Mouse (Mus musculus) erythroblast, embryonic 14.5 days (primary cell): Measurements from ENCODE around the gene Agbl1. TPM values are rescaled to one million over a fixed set of nuclear protein-coding genes. Genes with fewer than 3 reads are reported as not detected.
"Not testable (repeated sequence)": the region's sequence is repeated elsewhere in the genome, so short reads cannot be mapped to it uniquely, and the experiment has no call there.

ENCODE experiments used
- H3K27me3 ChIP-seq: 2 replicates; pipeline ENCODE4 v1.6.1; 2012; ENCODE audit warnings: inconsistent platforms; ENCODE audit not compliant: control insufficient read depth
- H3K36me3 ChIP-seq: 2 replicates; pipeline ENCODE4 v1.6.1; 2012; ENCODE audit warnings: mild to moderate bottlenecking, inconsistent platforms; ENCODE audit not compliant: control insufficient read depth
- H3K4me1 ChIP-seq: 2 replicates; pipeline ENCODE4 v1.6.1; 2012; ENCODE audit warnings: inconsistent platforms; ENCODE audit not compliant: control insufficient read depth
- H3K4me3 ChIP-seq: replicated peaks from 2 replicates; pipeline ENCODE3; 2012; ENCODE audit warnings: moderate library complexity, mild to moderate bottlenecking, inconsistent platforms
- H3K9me3 ChIP-seq: 2 replicates; pipeline ENCODE4 v1.6.1; 2012; ENCODE audit warnings: low read length, inconsistent platforms, mixed read lengths; ENCODE audit not compliant: control insufficient read depth
- GATA1 ChIP-seq: IDR thresholded peaks from 2 replicates; pipeline ENCODE4 v1.6.1; 2012; ENCODE audit warnings: low read length, inconsistent platforms, mixed read lengths
- TAL1 ChIP-seq: IDR thresholded peaks from 3 replicates; pipeline ENCODE4 v1.6.1; 2012; ENCODE audit warnings: low read length, inconsistent platforms, mixed read lengths
- polyA plus RNA-seq: library from polyadenylated mRNA; stranded (reverse); fragments of >175 nt; gene quantifications from 2 replicates; pipeline ENCODE4 v1.2.3, GENCODE M21; 2012

The Agbl1 gene
- polyA plus RNA-seq, 1 experiment: not detected

DNA sequence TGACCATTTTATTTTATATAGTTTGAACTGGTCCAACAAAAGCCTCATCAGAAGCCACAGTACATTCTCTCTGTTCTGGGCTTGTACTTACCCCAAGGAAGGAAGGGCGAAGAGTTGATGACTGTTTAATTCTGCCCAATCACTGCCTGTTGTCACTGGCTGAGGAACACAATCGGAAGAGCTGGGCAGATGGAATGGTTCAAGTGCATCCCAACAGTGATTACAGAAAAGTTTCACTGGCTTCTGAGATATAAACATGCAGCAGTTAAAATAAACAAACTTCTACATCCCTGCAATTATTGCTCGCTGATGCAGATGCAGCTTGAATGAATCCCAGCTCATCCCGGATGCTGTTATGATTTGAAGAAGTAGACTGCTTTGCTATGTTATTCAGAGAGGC is 421.3 kb downstream of the Agbl1 start:
- TF ChIP-seq GATA1 (no peak), TAL1 (no peak)
- no peaks in the 10 kb centered on the region for H3K9me3 ChIP-seq
- no peaks in the 10 kb centered on the region for H3K27me3 ChIP-seq
- no peaks in the 10 kb centered on the region for H3K36me3 ChIP-seq
- H3K4me1 ChIP-seq: no peaks in the 10 kb centered on the region
- H3K4me3 ChIP-seq: no peak overlapping the region

DNA sequence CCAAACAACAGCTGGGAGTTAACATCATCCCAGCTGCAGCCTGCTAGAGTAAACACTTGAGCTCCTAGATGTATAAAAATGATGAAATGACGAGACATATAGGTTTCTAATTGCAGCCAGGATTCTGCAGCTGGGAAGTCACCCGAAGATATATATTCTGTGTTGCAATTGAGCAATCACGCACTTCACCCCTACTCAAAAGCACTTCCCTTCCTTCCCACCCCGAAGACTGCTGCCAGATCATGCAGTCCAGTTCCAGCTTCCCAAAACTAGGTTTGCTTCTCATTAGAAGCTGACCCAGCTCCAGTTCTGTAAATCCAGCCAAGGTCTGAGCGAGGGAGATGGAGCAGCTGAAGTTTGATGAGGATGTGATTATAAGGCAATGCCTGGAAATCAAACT is 431.4 kb downstream of the Agbl1 start:
- H3K9me3 ChIP-seq: peaks cover 3% of the 10 kb centered on the region; the same call in 1 of the 2 replicates
- TF ChIP-seq TAL1 (no peak), GATA1 (no peak)

DNA sequence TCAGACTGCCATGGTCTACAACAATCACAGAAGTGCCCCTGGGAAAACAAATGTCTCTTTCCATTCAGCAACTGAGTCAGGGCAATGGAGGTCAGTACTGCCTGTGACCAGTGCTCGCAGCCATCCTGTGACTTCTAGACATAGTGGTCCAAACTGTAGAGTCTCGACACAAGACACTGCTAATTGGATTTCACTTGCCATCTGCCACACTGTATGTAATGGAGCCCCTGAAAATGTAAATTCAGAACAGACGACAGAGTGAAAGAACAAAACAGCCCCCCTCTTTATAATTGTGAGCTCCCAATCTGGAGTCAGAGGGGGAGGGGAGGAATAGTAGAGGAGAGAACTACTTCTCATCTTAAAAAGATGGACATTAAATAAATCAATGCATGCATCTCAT is 445.2 kb downstream of the Agbl1 start:
- peaks cover 2% of the 10 kb centered on the region; the same call in 1 of the 2 replicates for H3K9me3 ChIP-seq
- H3K27me3 ChIP-seq: no peaks in the 10 kb centered on the region
- no peaks in the 10 kb centered on the region for H3K4me1 ChIP-seq
- no peak overlapping the region for H3K4me3 ChIP-seq
- TF ChIP-seq GATA1 (no peak), TAL1 (no peak)
- H3K36me3 ChIP-seq: no peaks in the 10 kb centered on the region

More for the DNA sequence above, 431.4 kb downstream of the Agbl1 start:
- H3K27me3 ChIP-seq: no peaks in the 10 kb centered on the region
- H3K36me3 ChIP-seq: no peaks in the 10 kb centered on the region
- no peak overlapping the region for H3K4me3 ChIP-seq
- H3K4me1 ChIP-seq: no peaks in the 10 kb centered on the region

DNA sequence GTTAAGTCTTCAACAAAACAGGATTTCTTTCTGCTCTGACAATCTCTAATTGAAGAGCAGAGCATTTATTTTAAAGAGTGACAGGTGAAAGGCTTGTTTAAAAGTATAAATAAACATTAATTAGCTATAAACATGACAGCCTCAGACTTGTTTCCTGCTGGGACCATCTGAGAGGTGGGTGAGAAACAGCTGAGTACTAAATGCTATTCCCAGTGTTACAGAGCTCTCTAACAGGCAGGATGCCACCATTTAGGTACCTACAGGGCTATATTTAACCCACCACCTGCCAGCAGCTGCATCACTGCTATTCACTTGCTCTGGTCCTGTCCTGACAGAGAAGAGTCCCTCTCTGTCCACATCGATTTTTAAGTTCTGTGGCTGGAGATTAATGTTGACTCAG is 471.5 kb downstream of the Agbl1 start:
- Histone ChIP-seq H3K36me3 (no peaks in the 10 kb centered on the region), H3K27me3 (no peaks in the 10 kb centered on the region), H3K9me3 (no peaks in the 10 kb centered on the region), H3K4me3 (no peak overlapping the region), H3K4me1 (no peaks in the 10 kb centered on the region)
- TF ChIP-seq GATA1: no peak
- no peak for TF ChIP-seq TAL1

DNA sequence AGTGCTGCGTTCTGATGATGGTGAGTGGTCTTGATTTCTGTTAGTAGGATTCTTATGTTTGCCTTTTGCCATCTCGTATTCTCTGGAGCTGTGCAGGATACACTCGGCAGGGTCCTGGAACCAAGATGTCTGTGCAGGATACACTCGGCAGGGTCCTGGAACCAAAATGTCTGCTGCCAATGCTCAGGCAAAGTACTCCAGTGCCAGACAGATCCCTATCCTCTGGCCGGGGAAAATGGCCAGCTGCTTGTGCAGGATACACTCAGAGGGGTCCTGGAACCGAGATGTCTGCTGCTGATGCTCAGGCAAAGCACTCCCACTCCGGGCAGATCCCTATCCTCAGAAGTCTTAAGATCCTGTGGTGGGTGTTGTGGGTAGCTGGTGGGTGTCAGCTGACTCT is 502.5 kb downstream of the Agbl1 start:
- not testable (repeated sequence) for H3K9me3 ChIP-seq, H3K4me3 ChIP-seq, H3K36me3 ChIP-seq, H3K27me3 ChIP-seq, H3K4me1 ChIP-seq

DNA sequence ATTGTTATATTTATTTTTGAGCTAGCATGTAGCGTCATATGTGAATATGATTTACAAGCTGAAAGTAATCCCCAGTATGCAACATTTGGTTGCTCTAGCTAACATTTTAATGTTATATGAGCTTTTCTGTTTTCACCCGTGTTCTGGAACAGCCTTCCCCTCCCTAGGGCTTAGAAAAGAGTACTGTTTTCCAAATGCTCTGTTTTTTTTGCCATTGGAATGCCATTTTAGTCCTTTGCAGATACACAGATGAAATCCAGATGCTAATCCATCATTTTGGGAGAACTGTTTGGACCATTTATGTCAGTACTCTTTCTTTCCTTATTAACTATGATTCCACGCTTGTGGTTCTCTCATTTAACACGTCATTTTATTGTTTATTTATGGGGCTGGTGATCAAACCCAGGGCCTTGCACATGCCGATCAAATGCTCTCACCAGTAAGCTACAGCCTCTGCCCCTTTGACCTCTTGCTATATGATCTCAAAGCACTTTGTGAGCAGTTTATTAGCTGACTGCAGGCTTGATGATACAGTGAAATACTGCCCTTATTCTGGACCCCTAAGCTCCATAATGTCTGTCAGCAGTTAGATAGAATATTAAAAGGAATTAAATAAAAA is 547.7 kb downstream of the Agbl1 start:
- Histone ChIP-seq H3K27me3 (no peaks in the 10 kb centered on the region), H3K4me3 (no peak overlapping the region), H3K4me1 (no peaks in the 10 kb centered on the region), H3K36me3 (no peaks in the 10 kb centered on the region), H3K9me3 (no peaks in the 10 kb centered on the region)
- no peak for TF ChIP-seq TAL1
- TF ChIP-seq GATA1: no peak

DNA sequence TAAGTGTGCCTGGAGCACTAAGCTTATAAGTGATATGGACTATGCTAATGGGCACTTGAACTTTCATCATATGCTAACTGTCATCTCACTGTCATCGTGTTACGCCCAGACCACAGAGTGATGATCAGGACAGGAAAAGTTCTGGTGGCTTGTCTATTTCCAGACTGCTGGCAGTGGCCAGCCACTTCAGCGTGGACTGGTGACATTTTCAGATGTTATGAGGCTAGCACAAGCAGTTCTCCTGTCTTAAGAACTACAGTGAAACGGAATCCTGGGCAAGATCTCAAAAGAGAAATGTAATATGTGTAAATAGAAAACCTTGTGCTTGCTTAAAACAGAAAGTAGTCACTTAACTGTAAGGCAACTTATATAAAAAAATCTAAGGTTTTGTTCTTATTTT is 550.8 kb downstream of the Agbl1 start:
- Histone ChIP-seq H3K4me1 (no peaks in the 10 kb centered on the region), H3K27me3 (no peaks in the 10 kb centered on the region), H3K36me3 (no peaks in the 10 kb centered on the region), H3K9me3 (no peaks in the 10 kb centered on the region), H3K4me3 (no peak overlapping the region)
- TF ChIP-seq GATA1 (no peak), TAL1 (no peak)

DNA sequence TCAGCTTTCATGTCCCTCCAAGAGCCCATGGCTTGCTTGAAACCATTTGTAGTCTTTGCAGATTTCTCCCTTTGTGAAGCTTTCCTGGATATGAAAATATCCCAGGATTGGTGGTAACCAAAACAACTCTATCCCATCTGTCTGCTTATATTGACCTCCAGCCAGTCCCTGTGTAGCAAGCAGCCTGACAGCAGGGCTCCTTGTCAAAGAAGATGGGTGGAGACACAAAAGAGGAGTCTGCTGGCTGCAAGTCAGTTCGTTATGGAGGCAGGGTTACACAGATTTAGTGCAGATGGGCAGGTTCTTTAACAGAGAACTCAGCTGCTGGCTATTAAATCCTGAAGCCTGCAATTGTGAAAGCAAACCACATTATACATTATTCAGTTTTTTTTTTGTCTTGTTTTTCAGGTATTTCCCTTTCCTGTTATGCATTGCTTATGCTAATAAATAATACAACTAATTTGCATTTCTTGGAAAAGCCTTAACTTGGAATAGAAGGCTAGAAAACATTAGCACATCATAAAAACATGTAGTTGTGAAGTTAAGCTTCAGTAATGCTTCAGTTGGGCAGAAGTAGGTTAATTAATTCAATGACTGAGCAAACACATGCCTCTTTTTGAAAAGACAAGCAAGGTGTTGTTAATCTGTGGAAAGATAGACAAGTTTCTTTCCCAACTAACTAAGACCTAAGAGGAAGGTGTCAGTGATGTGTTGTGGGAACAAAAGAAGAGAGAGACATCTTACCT is 559.0 kb downstream of the Agbl1 start:
- TF ChIP-seq TAL1 (no peak), GATA1 (no peak)
- Histone ChIP-seq H3K36me3 (no peaks in the 10 kb centered on the region), H3K4me3 (no peak overlapping the region), H3K27me3 (no peaks in the 10 kb centered on the region), H3K4me1 (no peaks in the 10 kb centered on the region), H3K9me3 (no peaks in the 10 kb centered on the region)

DNA sequence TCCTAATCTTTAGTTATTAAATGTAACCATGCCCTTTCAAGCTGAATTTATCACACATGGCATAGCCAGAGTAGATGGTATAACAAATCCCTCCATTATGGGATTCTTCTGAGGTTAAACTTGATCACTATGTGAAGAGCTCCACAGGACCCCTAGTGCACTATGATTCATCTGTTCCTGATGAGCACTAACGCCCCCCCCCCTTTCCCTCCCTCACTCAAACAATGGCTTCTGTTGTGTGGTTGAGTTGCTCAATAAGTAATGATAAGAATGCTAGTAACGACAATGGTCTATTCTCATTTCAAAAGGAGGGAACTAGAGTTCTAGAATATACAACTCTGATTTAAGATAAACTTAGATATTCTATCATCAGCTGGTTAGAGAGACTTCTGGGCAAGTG is 560.4 kb downstream of the Agbl1 start:
- Histone ChIP-seq H3K4me1 (no peaks in the 10 kb centered on the region), H3K36me3 (no peaks in the 10 kb centered on the region), H3K27me3 (no peaks in the 10 kb centered on the region), H3K9me3 (no peaks in the 10 kb centered on the region), H3K4me3 (no peak overlapping the region)
- TF ChIP-seq TAL1 (no peak), GATA1 (no peak)
